Mouse (Mus musculus): ENCODE measurements around the gene Saxo1.

DNA sequence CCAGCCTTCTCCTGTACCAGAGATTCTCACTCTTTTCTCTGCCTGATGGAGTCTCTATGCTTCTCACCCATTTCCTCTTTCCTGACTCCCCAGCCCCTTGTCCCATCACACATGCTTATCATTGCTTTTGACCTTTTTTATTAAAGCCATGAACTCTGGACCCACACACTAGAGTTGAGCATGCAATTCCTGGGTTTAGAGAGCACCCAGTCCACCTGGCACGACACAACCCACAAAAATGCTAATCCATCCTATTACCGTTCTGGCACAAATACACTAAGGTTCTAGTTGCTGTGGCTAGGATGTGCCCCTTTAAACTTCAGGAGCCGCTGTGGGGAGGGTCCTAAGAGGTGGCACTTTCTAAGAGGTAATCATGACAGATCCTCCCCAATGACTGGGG, 122.5 kb downstream of the Saxo1 start:
- TF ChIP-seq CTCF (IDR thresholded peaks at IDR 0.05; ENCODE audit: low read depth, low read length) (no peak), POLR2A (IDR thresholded peaks at IDR 0.05; ENCODE audit: insufficient read depth, low read length) (no peak)

Data from ES-Bruce4 (cell line).